12 mouse cellular contexts compared by ENCODE assay signal in the genomic region with DNA sequence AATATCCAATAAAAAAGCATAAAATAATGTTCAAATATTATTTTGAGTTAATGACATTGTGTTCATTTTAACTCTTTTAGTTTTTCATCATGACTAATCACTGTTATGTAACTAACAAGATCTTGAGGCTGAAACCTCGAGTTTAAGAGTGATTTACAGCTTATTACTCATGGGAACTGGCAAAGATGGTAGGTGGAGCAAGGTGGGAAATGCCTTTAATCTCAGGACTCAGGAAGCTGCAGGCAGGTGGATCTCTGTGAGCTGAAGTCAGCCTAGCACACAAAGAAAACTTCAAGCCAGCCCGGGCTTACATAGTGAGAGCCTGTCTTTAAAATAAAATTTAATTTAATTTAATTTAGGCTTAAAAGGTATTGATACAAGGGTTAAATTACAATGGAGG.
"Had no signal": no experiment of that assay in that cellular context is flagged by ENCODE, and none has a peak within 500 bp of the region (broad histone marks: within the 10 kb centered on the region; RNA-seq: fewer than 3 reads in every experiment).

No protein-coding gene starts in this region.

- DNase-seq: retina, postnatal 1 day; right cerebral cortex, adult 18-20 months; right cerebral cortex, postnatal 14 days; right cerebral cortex, postnatal 25 days; right cerebral cortex, postnatal 4 days; spleen, adult 18-20 months; thymus, adult 18-20 months; thymus, adult 2 months; thymus, postnatal 14 days; thymus, postnatal 25 days; thymus, postnatal 36 days; thymus, postnatal 4 days had no signal
